Mouse (Mus musculus) bone marrow macrophage, adult 2 months (primary cell): ENCODE data around the gene Lhfpl2.

Source experiments
- CTCF ChIP-seq: IDR thresholded peaks from 2 replicates; pipeline ENCODE4 v1.5.1; 2012; ENCODE audit warnings: low read depth, mild to moderate bottlenecking, low read length, moderate library complexity
- POLR2A ChIP-seq: IDR thresholded peaks from 2 replicates; pipeline ENCODE4 v1.6.1; 2012; ENCODE audit warnings: mild to moderate bottlenecking, low read depth, low read length, borderline replicate concordance

- TF ChIP-seq CTCF (no peak), POLR2A (no peak)
Measured at GRCm38 (mm10) chr13:94119309-94119708, 61.7 kb downstream of the Lhfpl2 start.
